Mouse (Mus musculus): ENCODE data around the gene Skap1.

DNA sequence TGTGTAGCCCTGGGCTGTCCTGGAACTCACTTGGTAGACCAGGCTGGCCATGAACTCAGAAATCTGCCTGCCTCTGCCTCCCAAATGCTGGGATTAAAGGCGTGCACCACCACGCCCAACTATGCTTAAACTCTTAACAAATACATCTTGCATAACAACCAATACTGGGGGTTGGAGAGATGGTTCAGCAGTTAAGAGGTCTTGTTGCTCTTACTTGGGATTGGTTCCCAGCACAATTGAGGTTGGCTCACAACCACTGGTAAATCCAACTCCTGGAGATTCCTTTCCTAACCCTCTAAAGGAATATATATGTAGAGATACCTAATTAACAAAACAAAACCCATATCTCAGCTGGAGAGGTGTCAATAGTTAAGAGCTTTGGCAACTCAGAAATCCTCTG, 331.7 kb downstream of the Skap1 start:
- TF ChIP-seq CTCF (IDR thresholded peaks at IDR 0.05; ENCODE audit: low read depth, low read length): no peak
- no peak for TF ChIP-seq EP300 (IDR thresholded peaks at IDR 0.05; ENCODE audit: insufficient read depth, low read depth, low read length)
- TF ChIP-seq POLR2A (IDR thresholded peaks at IDR 0.05; ENCODE audit: insufficient read depth, low read length): no peak

Data from ES-Bruce4 (cell line).